Mouse (Mus musculus): ENCODE results near the gene Cnot10. TPM values are rescaled to one million over a fixed set of nuclear protein-coding genes. Genes with fewer than 3 reads are reported as not detected.

Cnot10 gene
- total RNA-seq (2015) (23.3 and 23.7 TPM in 2 replicates), total RNA-seq (2017) (48.1 and 55.7 TPM in 2 replicates)

GRCm38 (mm10) chr9:114639839-114640646 lies at the start of gene Cnot10:
Cnot10 (minus strand) TSS chr9:114640184.
- ATAC-seq (replicated peaks; ENCODE audit: poor library complexity): peak; percentile 98

- peak; percentile 31 for ATAC-seq (replicated peaks; ENCODE audit: poor library complexity)
These were observed 49.0 kb upstream of the Cnot10 start for GRCm38 (mm10) chr9:114688953-114689407.

- peak; percentile 85 for ATAC-seq (replicated peaks; ENCODE audit: poor library complexity)
These were observed 48.4 kb upstream of the Cnot10 start, which contains the start of gene Dync1li1 for GRCm38 (mm10) chr9:114688252-114688952. Dync1li1 (plus strand) TSS chr9:114688790.

- no peak for ATAC-seq (replicated peaks; ENCODE audit: poor library complexity)
These were observed 47.7 kb upstream of the Cnot10 start for GRCm38 (mm10) chr9:114687639-114688038.

GRCm38 (mm10) chr9:114686245-114686644 lies 46.3 kb upstream of the Cnot10 start:
- no peak for ATAC-seq (replicated peaks; ENCODE audit: poor library complexity)

GRCm38 (mm10) chr9:114682193-114682592 lies 42.2 kb upstream of the Cnot10 start:
- ATAC-seq (replicated peaks; ENCODE audit: poor library complexity): peak; percentile 68

- no peak for ATAC-seq (replicated peaks; ENCODE audit: poor library complexity)
These were observed 40.5 kb upstream of the Cnot10 start for GRCm38 (mm10) chr9:114680531-114680930.

- ATAC-seq (replicated peaks; ENCODE audit: poor library complexity): no peak
These were observed 40.0 kb upstream of the Cnot10 start for GRCm38 (mm10) chr9:114679944-114680343.

GRCm38 (mm10) chr9:114678576-114678975 lies 38.6 kb upstream of the Cnot10 start:
- ATAC-seq (replicated peaks; ENCODE audit: poor library complexity): peak; percentile 83

GRCm38 (mm10) chr9:114673626-114674025 lies 33.6 kb upstream of the Cnot10 start:
- no peak for ATAC-seq (replicated peaks; ENCODE audit: poor library complexity)

GRCm38 (mm10) chr9:114672703-114673561 lies 32.9 kb upstream of the Cnot10 start:
- ATAC-seq (replicated peaks; ENCODE audit: poor library complexity): peak; percentile 94

- no peak for ATAC-seq (replicated peaks; ENCODE audit: poor library complexity)
These were observed 32.0 kb upstream of the Cnot10 start for GRCm38 (mm10) chr9:114671946-114672345.

- ATAC-seq (replicated peaks; ENCODE audit: poor library complexity): no peak
These were observed 29.0 kb upstream of the Cnot10 start for GRCm38 (mm10) chr9:114669011-114669410.

GRCm38 (mm10) chr9:114668047-114668446 lies 28.1 kb upstream of the Cnot10 start:
- no peak for ATAC-seq (replicated peaks; ENCODE audit: poor library complexity)

- no peak for ATAC-seq (replicated peaks; ENCODE audit: poor library complexity)
These were observed 26.9 kb upstream of the Cnot10 start for GRCm38 (mm10) chr9:114666858-114667257.

GRCm38 (mm10) chr9:114663782-114664181 lies 23.8 kb upstream of the Cnot10 start:
- ATAC-seq (replicated peaks; ENCODE audit: poor library complexity): no peak

GRCm38 (mm10) chr9:114661991-114662390 lies 22.0 kb upstream of the Cnot10 start:
- ATAC-seq (replicated peaks; ENCODE audit: poor library complexity): no peak

- no peak for ATAC-seq (replicated peaks; ENCODE audit: poor library complexity)
These were observed 21.0 kb upstream of the Cnot10 start for GRCm38 (mm10) chr9:114660983-114661382.

GRCm38 (mm10) chr9:114660506-114660905 lies 20.5 kb upstream of the Cnot10 start:
- ATAC-seq (replicated peaks; ENCODE audit: poor library complexity): no peak

- peak; percentile 42; the same call in 1 of the 2 replicates for ATAC-seq (replicated peaks; ENCODE audit: poor library complexity)
These were observed 16.7 kb upstream of the Cnot10 start for GRCm38 (mm10) chr9:114656701-114657100.

- no peak for ATAC-seq (replicated peaks; ENCODE audit: poor library complexity)
These were observed 15.4 kb upstream of the Cnot10 start for GRCm38 (mm10) chr9:114655356-114655755.

Data from megakaryocyte progenitor cell, adult 5-6 weeks (primary cell).